Mouse (Mus musculus): ENCODE data around the gene Mnd1.

Gene Mnd1

DNA sequence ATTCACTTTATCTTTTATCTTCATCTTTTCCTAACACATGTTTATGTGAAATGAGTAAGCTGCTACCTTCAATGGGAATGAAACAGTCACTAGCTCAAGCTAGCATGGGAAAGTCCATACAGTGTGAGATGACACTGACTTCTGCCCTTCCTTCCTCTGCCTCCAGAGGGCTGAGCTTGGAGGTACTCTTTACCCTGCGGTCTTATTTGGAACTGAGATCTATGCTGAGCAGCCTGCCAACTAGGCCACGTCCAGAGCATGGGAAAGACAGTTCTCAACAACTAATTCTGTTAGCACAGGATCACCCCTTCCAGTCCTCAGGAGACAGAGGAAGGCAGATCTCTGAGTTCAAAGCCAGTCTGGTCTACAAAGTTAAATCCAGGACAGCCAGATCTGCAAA, 64.6 kb downstream of the Mnd1 start:
- no peak for DNase-seq (ENCODE audit: low read depth, low spot score)

DNA sequence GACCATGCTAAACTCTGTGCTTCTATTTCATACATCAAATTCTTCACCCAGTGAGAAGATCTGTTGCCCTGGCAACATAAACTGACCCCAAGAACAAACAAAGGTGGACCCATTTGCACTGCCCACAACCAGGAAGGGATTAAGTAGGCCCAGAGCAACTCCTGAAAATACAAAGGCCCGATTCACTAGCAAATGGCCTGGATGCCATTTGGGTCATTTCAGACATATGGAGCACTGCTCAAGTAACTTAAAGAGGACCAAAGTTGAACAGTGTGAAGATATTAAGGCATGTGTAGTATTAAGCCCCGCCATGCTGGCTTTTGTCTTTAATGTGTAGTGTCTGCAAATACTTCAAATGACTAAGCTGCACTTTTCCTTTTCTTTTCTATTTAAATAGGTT, 68.7 kb downstream of the Mnd1 start:
- no peak for DNase-seq (ENCODE audit: low read depth, low spot score)

DNA sequence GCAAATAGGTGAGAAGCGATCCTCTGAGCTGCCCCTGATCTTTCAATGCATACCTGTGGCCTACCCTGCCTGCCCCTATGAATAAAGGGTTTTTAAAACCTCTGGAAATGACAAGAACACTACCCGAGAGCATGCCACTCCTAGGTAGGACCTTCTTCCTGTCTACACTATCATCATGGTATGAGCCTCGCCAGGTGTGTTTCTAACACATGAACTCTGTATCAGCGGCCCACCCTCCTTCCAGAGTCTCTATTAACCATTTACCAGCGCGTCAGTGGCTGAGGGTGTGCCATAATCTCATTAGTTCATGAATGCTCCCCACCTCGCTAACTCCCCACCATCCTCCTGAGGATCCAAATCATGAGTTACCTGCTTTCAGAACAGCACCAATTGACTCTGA, 69.2 kb downstream of the Mnd1 start:
- DNase-seq (ENCODE audit: low read depth, low spot score) = no peak

- DNase-seq (ENCODE audit: low read depth, low spot score) = peak; percentile 29
Observed at GRCm38 (mm10) chr3:84085429-84085828, 70.2 kb downstream of the Mnd1 start.

DNA sequence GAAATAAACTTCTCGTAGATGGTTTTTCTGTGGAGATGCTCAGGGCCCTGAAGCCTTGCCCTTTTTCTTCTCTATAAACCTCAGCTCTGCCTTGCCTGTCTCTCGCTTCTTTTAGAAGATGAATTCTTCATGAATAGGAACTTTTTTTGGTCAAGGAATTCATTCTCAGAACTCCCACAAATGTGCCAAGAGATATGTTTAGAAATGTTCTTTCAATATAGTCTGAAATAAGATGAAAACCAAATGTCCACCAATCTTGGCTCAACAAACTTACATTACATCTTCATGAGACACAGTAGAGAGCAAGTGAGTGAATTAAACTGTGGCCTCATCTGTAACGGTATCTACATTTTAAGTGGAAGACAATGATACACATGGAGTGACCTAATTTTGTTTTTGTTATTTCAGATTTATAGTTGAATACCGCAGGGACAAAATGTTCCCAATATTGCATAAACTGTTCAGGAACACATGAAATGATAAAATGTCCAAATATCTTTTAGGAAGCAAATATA, 74.3 kb downstream of the Mnd1 start:
- DNase-seq (ENCODE audit: low read depth, low spot score) = no peak

DNA sequence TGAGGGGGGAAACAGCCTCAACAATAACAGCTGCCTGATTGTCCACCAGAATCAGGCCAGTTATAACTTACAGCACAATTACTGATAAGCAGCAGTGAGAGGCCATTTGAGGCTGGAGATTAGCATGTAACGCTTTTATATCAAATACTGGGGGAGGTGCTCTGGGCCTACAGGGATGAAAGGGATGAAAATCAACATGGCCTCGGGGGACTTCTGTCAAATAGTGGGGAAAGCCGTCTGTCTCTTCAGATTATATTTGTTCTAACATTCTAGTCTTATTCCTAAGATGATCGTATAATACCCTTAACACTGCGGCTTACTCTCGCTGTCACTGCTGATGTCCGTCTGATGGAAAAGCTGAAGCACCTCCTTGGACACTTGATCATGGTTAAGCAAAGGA, 75.5 kb downstream of the Mnd1 start:
- no peak for DNase-seq (ENCODE audit: low read depth, low spot score)

DNA sequence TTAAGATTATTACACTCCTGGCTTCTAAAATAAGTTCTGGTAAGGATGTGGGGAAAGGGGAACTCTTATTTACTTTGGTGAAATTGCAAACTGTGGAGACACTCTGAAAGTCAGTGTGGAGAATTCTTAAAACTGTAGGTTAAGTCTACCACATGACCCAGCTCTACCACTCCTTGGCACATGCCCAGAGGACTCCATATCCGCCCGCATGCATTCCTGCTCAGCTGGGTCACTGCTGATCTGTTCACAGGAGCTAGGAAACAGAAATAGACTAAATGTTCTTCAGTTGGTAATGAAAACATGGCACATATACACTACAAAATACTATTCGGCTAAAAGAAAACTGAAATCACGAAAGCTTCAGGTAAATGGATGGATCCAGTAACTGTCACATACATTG, 78.1 kb downstream of the Mnd1 start:
- no peak for DNase-seq (ENCODE audit: low read depth, low spot score)

GRCm38 (mm10) chr3:84076543-84077332, 78.8 kb downstream of the Mnd1 start:
- DNase-seq (ENCODE audit: low read depth, low spot score) = no peak

- DNase-seq (ENCODE audit: low read depth, low spot score) = peak; percentile 30
Observed at GRCm38 (mm10) chr3:84075516-84075915, 80.1 kb downstream of the Mnd1 start.

DNA sequence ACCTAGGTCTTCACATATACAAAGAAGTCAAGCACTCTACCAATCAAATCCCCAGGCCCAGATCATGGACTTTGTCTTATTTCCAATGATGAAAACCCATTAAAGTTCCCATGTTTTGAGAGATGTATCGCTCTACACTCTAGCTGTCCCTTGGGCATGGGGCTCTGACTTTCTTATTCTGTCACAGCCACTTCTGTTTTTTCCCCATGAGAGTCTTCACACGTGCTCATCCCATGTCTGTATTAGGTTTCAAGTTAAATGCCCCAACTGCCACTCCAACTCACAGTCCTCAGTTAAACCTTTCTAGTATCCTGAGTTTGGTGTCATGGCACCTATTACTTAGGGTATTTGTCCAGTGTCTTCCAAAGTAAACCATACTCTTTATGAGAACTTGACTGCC, 80.8 kb downstream of the Mnd1 start:
- no peak for DNase-seq (ENCODE audit: low read depth, low spot score)

- no peak for DNase-seq (ENCODE audit: low read depth, low spot score)
Observed at GRCm38 (mm10) chr3:84071641-84072040, 83.9 kb downstream of the Mnd1 start.

DNA sequence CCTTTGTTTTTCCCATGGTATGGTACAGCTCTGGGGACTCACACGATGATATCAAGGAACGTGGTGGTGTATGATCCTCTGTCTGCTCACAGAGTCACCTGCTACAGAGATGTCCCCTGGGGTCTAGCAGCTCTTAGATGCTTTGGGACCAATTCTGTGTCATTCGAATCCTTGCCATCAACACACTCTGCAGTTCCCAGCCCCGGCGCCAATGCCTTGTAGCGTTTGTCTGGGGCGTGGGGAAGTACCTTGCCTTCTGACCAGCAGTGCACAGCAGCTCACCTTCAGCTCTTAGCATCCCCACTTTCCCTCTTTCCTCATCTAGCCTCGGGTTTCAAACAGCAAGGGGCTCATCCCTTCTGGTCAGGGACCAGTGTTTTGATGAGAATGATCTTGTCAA, 84.8 kb downstream of the Mnd1 start:
- no peak for DNase-seq (ENCODE audit: low read depth, low spot score)

- peak; percentile 52 for DNase-seq (ENCODE audit: low read depth, low spot score)
Observed at GRCm38 (mm10) chr3:84068831-84069709, 86.5 kb downstream of the Mnd1 start.

- DNase-seq (ENCODE audit: low read depth, low spot score) = no peak
Observed at GRCm38 (mm10) chr3:84065825-84066224, 89.8 kb downstream of the Mnd1 start.

GRCm38 (mm10) chr3:84063369-84063914, 92.1 kb downstream of the Mnd1 start:
- no peak for DNase-seq (ENCODE audit: low read depth, low spot score)

- peak; percentile 80 for DNase-seq (ENCODE audit: low read depth, low spot score)
Observed at GRCm38 (mm10) chr3:84061523-84062453, 93.8 kb downstream of the Mnd1 start.

DNA sequence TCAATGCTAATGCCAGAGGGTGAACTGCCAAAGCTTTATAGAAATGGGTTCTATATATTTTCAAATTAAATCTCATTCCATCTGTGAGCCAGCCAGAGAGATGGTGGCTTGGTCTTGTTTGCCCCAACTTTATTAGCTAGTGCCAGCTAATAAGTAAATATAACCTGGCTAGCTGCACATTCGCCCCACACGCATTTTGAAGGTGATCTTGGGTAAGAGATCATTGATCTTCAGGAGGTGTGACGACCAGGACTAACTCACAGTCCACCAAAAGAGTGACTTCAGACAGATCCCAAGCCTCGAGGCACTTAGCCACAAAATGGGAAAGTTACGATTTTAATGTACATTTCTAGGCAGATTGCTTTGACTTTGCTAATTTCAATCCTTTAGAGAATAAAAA, 94.6 kb downstream of the Mnd1 start:
- no peak for DNase-seq (ENCODE audit: low read depth, low spot score)

DNA sequence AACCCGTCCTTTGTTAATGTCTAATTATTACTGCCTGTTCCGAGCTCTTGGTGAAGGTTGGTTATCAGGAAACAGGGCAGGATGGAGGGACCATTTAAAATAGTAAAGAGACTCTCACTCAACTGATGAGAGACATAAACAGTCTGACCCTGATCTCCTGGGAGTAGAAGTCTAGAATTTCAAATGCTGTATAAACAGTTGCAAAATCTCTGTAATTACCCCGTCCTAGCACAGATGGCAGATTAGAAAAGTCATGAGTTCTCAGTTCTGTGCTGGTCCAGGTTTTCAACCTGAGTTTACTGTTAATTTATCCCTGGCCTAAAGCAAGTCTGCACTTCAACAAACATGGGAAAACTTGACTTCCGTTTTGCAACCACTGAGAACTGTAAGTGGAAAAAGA, 95.5 kb downstream of the Mnd1 start:
- DNase-seq (ENCODE audit: low read depth, low spot score) = no peak

DNA sequence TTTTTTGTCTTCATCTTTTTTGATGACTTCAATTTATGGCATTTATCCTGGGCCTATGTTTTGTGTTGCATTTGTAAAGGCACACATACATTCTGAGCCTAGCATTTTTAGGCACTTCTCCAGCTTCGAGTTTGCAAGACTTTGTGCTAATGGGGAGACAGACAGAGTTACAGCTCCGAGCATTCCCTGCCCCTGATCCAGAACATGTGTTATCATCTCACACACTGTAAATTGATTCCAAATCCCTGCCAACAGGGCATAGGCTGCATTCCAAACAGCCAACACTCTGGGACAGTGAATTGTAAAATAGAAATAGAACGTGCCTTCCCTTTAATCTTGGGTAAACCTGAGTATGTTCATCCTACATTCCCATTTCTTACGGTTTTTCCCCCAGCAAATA, 95.9 kb downstream of the Mnd1 start:
- no peak for DNase-seq (ENCODE audit: low read depth, low spot score)

DNA sequence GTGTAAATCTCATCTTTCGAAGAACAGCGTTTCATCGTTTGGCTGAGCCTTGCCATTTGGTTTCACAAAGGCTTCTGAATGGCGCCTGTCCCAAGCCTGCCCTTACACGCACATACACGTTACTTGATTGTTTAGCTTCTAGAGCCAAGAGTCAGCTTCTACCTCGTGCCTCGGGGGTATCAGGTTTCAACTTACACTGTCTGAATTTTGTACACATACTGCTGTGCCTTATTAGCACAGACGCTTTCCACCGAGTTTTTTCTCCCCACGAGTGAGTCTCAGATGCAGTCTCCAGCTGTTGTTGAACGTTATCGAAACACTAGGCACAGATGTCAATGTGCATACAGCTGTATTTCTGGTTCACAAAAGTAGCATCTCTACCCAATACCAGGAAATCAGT, 96.3 kb downstream of the Mnd1 start:
- DNase-seq (ENCODE audit: low read depth, low spot score) = no peak

DNA sequence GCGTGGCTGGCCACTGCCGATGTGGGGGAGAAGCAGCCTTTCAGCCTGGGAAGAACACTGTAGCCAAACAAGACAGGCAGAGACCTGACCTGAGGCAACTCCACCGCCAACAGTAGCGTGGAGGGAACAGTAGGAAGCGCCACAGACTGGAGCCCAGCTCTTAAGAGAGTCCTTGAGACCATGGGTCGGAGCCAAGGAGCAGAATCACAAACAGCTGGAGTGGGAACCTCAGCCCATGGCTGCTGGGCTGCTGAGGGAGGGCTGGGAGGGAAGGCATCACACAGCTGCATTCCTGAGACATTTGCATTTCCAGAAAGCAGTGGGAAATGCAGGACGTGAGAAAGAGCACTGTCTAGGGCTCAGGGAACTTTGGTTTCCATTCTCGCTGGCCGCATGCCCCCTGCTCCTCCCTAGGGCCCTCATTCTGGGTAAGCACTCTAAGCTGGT, 106.8 kb downstream of the Mnd1 start:
- DNase-seq (ENCODE audit: low read depth, low spot score) = peak; percentile 43
